Mouse (Mus musculus): ENCODE data around the gene Kif5a. TPM values are rescaled to one million over a fixed set of nuclear protein-coding genes. Genes with fewer than 3 reads are reported as not detected.

Kif5a gene
- polyA plus RNA-seq, 1 experiment from 2014 or later = 3.7 TPM

GRCm38 (mm10) chr10:127292987-127293538 lies 29.9 kb upstream of the Kif5a start:
- peaks cover 51% of the 10 kb centered on the region for H3K36me3 ChIP-seq (ENCODE audit: control insufficient read depth, insufficient read depth)
- peak overlapping the region; percentile 7; the same call in 1 of the 2 replicates for H3K4me3 ChIP-seq (ENCODE audit: low read depth, low read length)
- H3K9me3 ChIP-seq (ENCODE audit: control insufficient read depth) = no peaks in the 10 kb centered on the region
- no peak for ATAC-seq
- H3K4me2 ChIP-seq (replicated peaks; ENCODE audit: low read depth) = peak overlapping the region; percentile 75
- TF ChIP-seq CTCF (IDR thresholded peaks at IDR 0.05; ENCODE audit: low read depth) = no peak
- H3K4me1 ChIP-seq (replicated peaks; ENCODE audit: control insufficient read depth, insufficient read depth, low read length) = peaks cover 15% of the 10 kb centered on the region
- no peak overlapping the region for H3K9ac ChIP-seq (ENCODE audit: low read depth, low read length)
- WGBS = 58% methylated on average over 6 of the region's 6 CpGs
- no peak overlapping the region; the same call in 1 of the 2 replicates for H3K27ac ChIP-seq (ENCODE audit: low read depth, low read length)
- H3K27me3 ChIP-seq (replicated peaks; ENCODE audit: control insufficient read depth, insufficient read depth, low read length) = no peaks in the 10 kb centered on the region

- no peak for TF ChIP-seq CTCF (IDR thresholded peaks at IDR 0.05; ENCODE audit: low read depth)
- no peak for ATAC-seq
- Histone ChIP-seq H3K9me3 (ENCODE audit: control insufficient read depth) (no peaks in the 10 kb centered on the region), H3K4me2 (replicated peaks; ENCODE audit: low read depth) (peak overlapping the region; percentile 75), H3K27me3 (replicated peaks; ENCODE audit: control insufficient read depth, insufficient read depth, low read length) (no peaks in the 10 kb centered on the region), H3K27ac (ENCODE audit: low read depth, low read length) (no peak overlapping the region; the same call in 1 of the 2 replicates), H3K36me3 (ENCODE audit: control insufficient read depth, insufficient read depth) (peaks cover 41% of the 10 kb centered on the region), H3K9ac (ENCODE audit: low read depth, low read length) (peak overlapping the region; percentile 64), H3K4me3 (ENCODE audit: low read depth, low read length) (peak overlapping the region; percentile 69), H3K4me1 (replicated peaks; ENCODE audit: control insufficient read depth, insufficient read depth, low read length) (peaks cover 19% of the 10 kb centered on the region)
- WGBS = 16% methylated on average over 5 of the region's 5 CpGs
These were observed 28.9 kb upstream of the Kif5a start for GRCm38 (mm10) chr10:127291881-127292638.

GRCm38 (mm10) chr10:127290930-127291880 lies 28.1 kb upstream of the Kif5a start:
- 2% methylated on average over 19 of the region's 19 CpGs for WGBS
- peaks cover 37% of the 10 kb centered on the region for H3K36me3 ChIP-seq (ENCODE audit: control insufficient read depth, insufficient read depth)
- H3K4me1 ChIP-seq (replicated peaks; ENCODE audit: control insufficient read depth, insufficient read depth, low read length) = peaks cover 25% of the 10 kb centered on the region
- peak overlapping the region; percentile 99 for H3K27ac ChIP-seq (ENCODE audit: low read depth, low read length)
- peak overlapping the region; percentile 64 for H3K9ac ChIP-seq (ENCODE audit: low read depth, low read length)
- H3K9me3 ChIP-seq (ENCODE audit: control insufficient read depth) = no peaks in the 10 kb centered on the region
- peak; percentile 20 for ATAC-seq
- H3K27me3 ChIP-seq (replicated peaks; ENCODE audit: control insufficient read depth, insufficient read depth, low read length) = no peaks in the 10 kb centered on the region
- H3K4me3 ChIP-seq (ENCODE audit: low read depth, low read length) = peak overlapping the region; percentile 69
- TF ChIP-seq CTCF (IDR thresholded peaks at IDR 0.05; ENCODE audit: low read depth) = no peak
- H3K4me2 ChIP-seq (replicated peaks; ENCODE audit: low read depth) = peak overlapping the region; percentile 75

- WGBS = under 1% methylated on average over 36 of the region's 47 CpGs
- H3K4me1 ChIP-seq (replicated peaks; ENCODE audit: control insufficient read depth, insufficient read depth, low read length) = peaks cover 25% of the 10 kb centered on the region
- no peaks in the 10 kb centered on the region for H3K9me3 ChIP-seq (ENCODE audit: control insufficient read depth)
- H3K9ac ChIP-seq (ENCODE audit: low read depth, low read length) = peak overlapping the region; percentile 72
- peaks cover 37% of the 10 kb centered on the region for H3K36me3 ChIP-seq (ENCODE audit: control insufficient read depth, insufficient read depth)
- TF ChIP-seq CTCF (IDR thresholded peaks at IDR 0.05; ENCODE audit: low read depth) = peak; percentile 40; the same call in 1 of the 2 replicates
- peak overlapping the region; percentile 75 for H3K4me2 ChIP-seq (replicated peaks; ENCODE audit: low read depth)
- peak overlapping the region; percentile 99 for H3K27ac ChIP-seq (ENCODE audit: low read depth, low read length)
- no peaks in the 10 kb centered on the region for H3K27me3 ChIP-seq (replicated peaks; ENCODE audit: control insufficient read depth, insufficient read depth, low read length)
- peak overlapping the region; percentile 69 for H3K4me3 ChIP-seq (ENCODE audit: low read depth, low read length)
- peak; percentile 81 for ATAC-seq
These were observed 27.3 kb upstream of the Kif5a start for GRCm38 (mm10) chr10:127290307-127290929.

GRCm38 (mm10) chr10:127289573-127290191 lies 26.5 kb upstream of the Kif5a start:
- under 1% methylated on average over 15 of the region's 15 CpGs for WGBS
- Histone ChIP-seq H3K27me3 (replicated peaks; ENCODE audit: control insufficient read depth, insufficient read depth, low read length) (no peaks in the 10 kb centered on the region), H3K4me3 (ENCODE audit: low read depth, low read length) (peak overlapping the region; percentile 71), H3K9me3 (ENCODE audit: control insufficient read depth) (no peaks in the 10 kb centered on the region), H3K27ac (ENCODE audit: low read depth, low read length) (peak overlapping the region; percentile 99), H3K4me2 (replicated peaks; ENCODE audit: low read depth) (peak overlapping the region; percentile 75), H3K36me3 (ENCODE audit: control insufficient read depth, insufficient read depth) (peaks cover 37% of the 10 kb centered on the region), H3K4me1 (replicated peaks; ENCODE audit: control insufficient read depth, insufficient read depth, low read length) (peaks cover 25% of the 10 kb centered on the region), H3K9ac (ENCODE audit: low read depth, low read length) (peak overlapping the region; percentile 72)
- no peak for TF ChIP-seq CTCF (IDR thresholded peaks at IDR 0.05; ENCODE audit: low read depth)
- peak; percentile 41 for ATAC-seq

Measured in intestine, postnatal 0 days (tissue).